Mouse (Mus musculus) liver, embryonic 14.5 days (tissue): ENCODE results near the gene Cfl1. TPM values are rescaled to one million over a fixed set of nuclear protein-coding genes. Genes with fewer than 3 reads are reported as not detected.

Experiments
- ATAC-seq: fragments of 200-750 bp; cut with Nextera tagmentation; 2 replicates; pipeline ENCODE4 v1.8.0; 2017; ENCODE audit warnings: moderate number of reproducible peaks, mild to moderate bottlenecking, moderate library complexity; ENCODE audit not compliant: insufficient read depth
- DNase-seq, 3 experiments: peaks; one replicate each; pipeline ENCODE4 v3.0.0-alpha.2; 2012 to 2013; ENCODE audit warnings: low read depth in 3 of 3, low spot score in 3 of 3
- H3K27ac ChIP-seq: fragments of 300-500 bp; sonication (generic); 2 replicates; pipeline ENCODE4 v1.5.1; 2014; ENCODE audit warnings: moderate library complexity, mild to moderate bottlenecking, control low read depth, inconsistent platforms
- H3K27me3 ChIP-seq: fragments of 300-500 bp; sonication (generic); 2 replicates; pipeline ENCODE4 v1.6.1; 2014; ENCODE audit warnings: mild to moderate bottlenecking, low read length, moderate library complexity; ENCODE audit not compliant: control insufficient read depth, insufficient read depth
- H3K36me3 ChIP-seq: fragments of 300-500 bp; sonication (generic); replicated peaks from 2 replicates; pipeline ENCODE4 v1.6.1; 2014; ENCODE audit warnings: low read depth; ENCODE audit not compliant: control insufficient read depth, insufficient read depth
- H3K4me1 ChIP-seq, 2 experiments: fragments of 200-500 bp in 1 of 2; fragments of 300-500 bp in 1 of 2; sonication (generic) in 1 of 2; replicated peaks; 2 replicates each; pipeline ENCODE4 v1.6.1; 2012 to 2014; ENCODE audit warnings: antibody characterized with exemption in 1 of 2, inconsistent platforms in 1 of 2, low read length in 1 of 2; ENCODE audit not compliant: control insufficient read depth in 2 of 2, insufficient read depth in 2 of 2
- H3K4me2 ChIP-seq: fragments of 300-500 bp; sonication (generic); 2 replicates; pipeline ENCODE4 v1.6.1; 2014; ENCODE audit warnings: low read depth, mild to moderate bottlenecking, control low read depth, moderate library complexity
- H3K4me3 ChIP-seq, 2 experiments: fragments of 200-500 bp in 1 of 2; fragments of 300-500 bp in 1 of 2; sonication (generic) in 1 of 2; 2 replicates each; pipeline ENCODE4 v1.5.1; 2012 to 2014; ENCODE audit warnings: low read depth in 2 of 2, low read length in 2 of 2, mild to moderate bottlenecking in 2 of 2, control low read depth in 1 of 2, inconsistent platforms in 1 of 2, moderate library complexity in 1 of 2; ENCODE audit not compliant: insufficient read depth in 1 of 2
- H3K9ac ChIP-seq: fragments of 300-500 bp; sonication (generic); replicated peaks from 2 replicates; pipeline ENCODE4 v1.6.1; 2014; ENCODE audit warnings: mild to moderate bottlenecking, control low read depth, moderate library complexity
- H3K9me3 ChIP-seq: fragments of 300-500 bp; sonication (generic); 2 replicates; pipeline ENCODE4 v1.6.1; 2016; ENCODE audit warnings: low read length, mixed read lengths; ENCODE audit not compliant: control insufficient read depth
- CTCF ChIP-seq: IDR thresholded peaks from 2 replicates; pipeline ENCODE4 v1.5.1; 2016; ENCODE audit warnings: antibody characterized with exemption, low read depth, control low read depth
- EP300 ChIP-seq: IDR thresholded peaks from 2 replicates; pipeline ENCODE4 v1.6.1; 2016; ENCODE audit warnings: antibody characterized with exemption, low read depth
- WGBS: fragments of 180-500 bp; shearing (Covaris S2); extraction: QIAGEN DNeasy Blood & Tissue Kit; methylation state at CpG from one replicate; pipeline ENCODE4 v1.1.7; 2014; ENCODE audit not compliant: insufficient replicate concordance; 5-methylcytosine and 5-hydroxymethylcytosine counted together
- polyA plus RNA-seq, 2 experiments: library from polyadenylated mRNA; depleted of rRNA in 1 of 2; stranded (reverse) in 1 of 2; unstranded in 1 of 2; fragments of >200 nt; fragmentation: Nextera tagmentation in 1 of 2; extraction: Ambion mirVana in 1 of 2; gene quantifications; 2 replicates each; pipeline versions ENCODE4 v1.2.1 to v1.2.3; 2012 to 2014

The Cfl1 gene
- polyA plus RNA-seq, 2 experiments, result 443 to 1,304 TPM

GRCm38 (mm10) chr19:5510031-5511026, 20.1 kb downstream of the Cfl1 start, which contains the start of gene Snx32:
Snx32 (minus strand) TSS chr19:5510538.
- H3K4me1 ChIP-seq, result peaks cover 21 to 32% of the 10 kb centered on the region in 2 experiments
- no peaks in the 10 kb centered on the region for H3K9me3 ChIP-seq
- H3K27me3 ChIP-seq, result no peaks in the 10 kb centered on the region
- peak; percentile 99 for ATAC-seq
- 2% methylated on average over 47 of the region's 47 CpGs for WGBS
- H3K27ac ChIP-seq, result peak within 1 kb of the TSS; percentile 74
- DNase-seq, result peak; percentile 99 to 100 (median 100)
- H3K9ac ChIP-seq, result peak within 1 kb of the TSS; percentile 83
- H3K4me3 ChIP-seq, result peak within 1 kb of the TSS; percentile 70 to 75
- H3K4me2 ChIP-seq, result peak within 1 kb of the TSS; percentile 99
- TF ChIP-seq EP300 (peak; percentile 61), CTCF (peak; percentile 69)
- H3K36me3 ChIP-seq, result no peaks in the 10 kb centered on the region

DNA sequence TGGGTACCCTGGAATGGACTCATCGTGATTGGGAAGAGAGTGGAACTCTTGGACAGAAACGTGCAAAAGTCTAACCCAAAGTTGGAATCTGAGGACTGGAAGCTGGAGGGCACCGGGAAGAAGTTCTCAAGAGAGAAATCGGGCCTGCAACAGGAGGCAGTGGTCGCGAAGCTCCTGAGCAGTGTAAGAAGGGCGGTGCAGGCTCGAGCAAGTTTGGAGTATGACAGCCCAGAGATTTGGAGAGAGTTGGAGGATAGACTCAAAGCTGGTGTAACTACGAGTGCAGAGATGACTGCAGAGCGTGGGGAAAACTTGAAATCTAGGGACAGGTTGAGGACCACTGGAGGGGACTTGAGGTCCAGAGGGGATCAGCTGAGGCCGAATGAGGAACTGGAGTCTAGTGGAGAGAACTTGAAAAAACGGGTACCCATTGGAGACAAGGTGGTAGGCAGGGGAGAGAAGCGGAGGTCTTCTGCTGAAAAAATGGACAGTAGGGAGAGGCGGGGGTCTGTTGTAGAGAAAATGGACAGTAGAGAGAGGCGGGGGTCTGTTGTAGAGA, 20.9 kb downstream of the Cfl1 start:
- Histone ChIP-seq H3K4me3 (peak overlapping the region; percentile 70 to 74), H3K9ac (peak overlapping the region; percentile 83), H3K36me3 (no peaks in the 10 kb centered on the region), H3K27ac (peak overlapping the region; percentile 21), H3K27me3 (no peaks in the 10 kb centered on the region), H3K4me1 (peaks cover 21 to 32% of the 10 kb centered on the region in 2 experiments), H3K9me3 (no peaks in the 10 kb centered on the region), H3K4me2 (peak overlapping the region; percentile 99)
- 20% methylated on average over 15 of the region's 15 CpGs for WGBS
- DNase-seq, result no peak
- TF ChIP-seq EP300 (no peak), CTCF (no peak)
- no peak for ATAC-seq

GRCm38 (mm10) chr19:5512091-5513004, 22.1 kb downstream of the Cfl1 start:
- DNase-seq (no peak), ATAC-seq (no peak)
- peaks cover 21 to 32% of the 10 kb centered on the region in 2 experiments for H3K4me1 ChIP-seq
- peak overlapping the region; percentile 1 for H3K27ac ChIP-seq
- H3K27me3 ChIP-seq, result no peaks in the 10 kb centered on the region
- peak overlapping the region; percentile 99 for H3K4me2 ChIP-seq
- peak overlapping the region; percentile 1 to 25 for H3K4me3 ChIP-seq
- no peak for TF ChIP-seq CTCF
- TF ChIP-seq EP300, result no peak
- no peaks in the 10 kb centered on the region for H3K9me3 ChIP-seq
- H3K36me3 ChIP-seq, result no peaks in the 10 kb centered on the region
- peak overlapping the region; percentile 43 for H3K9ac ChIP-seq
- WGBS, result 14% methylated on average over 12 of the region's 12 CpGs

DNA sequence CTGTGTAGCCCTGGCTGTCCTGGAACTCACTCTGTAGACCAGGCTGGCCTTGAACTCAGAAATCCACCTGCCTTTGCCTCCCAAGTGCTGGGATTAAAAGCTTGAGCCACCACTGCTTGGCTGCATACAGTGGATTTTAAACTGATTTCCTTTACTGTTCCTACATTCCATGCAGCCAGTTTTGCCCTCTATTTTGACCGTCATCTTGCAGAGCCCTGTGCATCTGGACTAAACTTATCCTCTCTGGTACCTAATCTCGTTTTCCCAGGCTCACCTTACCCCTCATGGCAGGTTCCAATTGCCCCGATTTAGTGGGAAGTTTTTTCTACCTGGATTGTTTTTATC, 22.7 kb downstream of the Cfl1 start:
- Histone ChIP-seq H3K4me1 (peaks cover 21 to 32% of the 10 kb centered on the region in 2 experiments), H3K4me2 (peak overlapping the region; percentile 99)

More for the DNA sequence above, 22.7 kb downstream of the Cfl1 start:
- H3K9me3 ChIP-seq, result no peaks in the 10 kb centered on the region
- TF ChIP-seq CTCF, result no peak
- TF ChIP-seq EP300, result no peak
- H3K9ac ChIP-seq, result no peak overlapping the region
- H3K36me3 ChIP-seq, result no peaks in the 10 kb centered on the region
- DNase-seq (no peak), ATAC-seq (no peak)
- no peaks in the 10 kb centered on the region for H3K27me3 ChIP-seq
- H3K4me3 ChIP-seq, result no peak overlapping the region
- 42% methylated on average over 3 of the region's 3 CpGs for WGBS
- no peak overlapping the region for H3K27ac ChIP-seq
